Mouse (Mus musculus): ENCODE results near the gene Ost4. TPM values are rescaled to one million over a fixed set of nuclear protein-coding genes. Genes with fewer than 3 reads are reported as not detected.

Gene Ost4
- polyA plus RNA-seq, 1 experiment from 2014 or later: 186 TPM

GRCm38 (mm10) chr5:30872574-30872973, 35.0 kb downstream of the Ost4 start:
- WGBS (ENCODE audit: missing documents): 97% methylated on average over 9 of the region's 9 CpGs
- Histone ChIP-seq H3K79me2 (ENCODE audit: inconsistent target) (peaks cover 12% of the 10 kb centered on the region), H3K27ac (no peak overlapping the region), H3K4me3 (ENCODE audit: inconsistent target) (no peak overlapping the region), H3K36me3 (ENCODE audit: inconsistent target) (peaks cover 56% of the 10 kb centered on the region)

GRCm38 (mm10) chr5:30870131-30870406, 37.5 kb downstream of the Ost4 start:
- Histone ChIP-seq H3K4me3 (ENCODE audit: inconsistent target) (peak overlapping the region; percentile 85), H3K79me2 (ENCODE audit: inconsistent target) (peaks cover 12% of the 10 kb centered on the region), H3K36me3 (ENCODE audit: inconsistent target) (peaks cover 32% of the 10 kb centered on the region), H3K27ac (peak overlapping the region; percentile 41)
- 21% methylated on average over 2 of the region's 2 CpGs for WGBS (ENCODE audit: missing documents)

DNA sequence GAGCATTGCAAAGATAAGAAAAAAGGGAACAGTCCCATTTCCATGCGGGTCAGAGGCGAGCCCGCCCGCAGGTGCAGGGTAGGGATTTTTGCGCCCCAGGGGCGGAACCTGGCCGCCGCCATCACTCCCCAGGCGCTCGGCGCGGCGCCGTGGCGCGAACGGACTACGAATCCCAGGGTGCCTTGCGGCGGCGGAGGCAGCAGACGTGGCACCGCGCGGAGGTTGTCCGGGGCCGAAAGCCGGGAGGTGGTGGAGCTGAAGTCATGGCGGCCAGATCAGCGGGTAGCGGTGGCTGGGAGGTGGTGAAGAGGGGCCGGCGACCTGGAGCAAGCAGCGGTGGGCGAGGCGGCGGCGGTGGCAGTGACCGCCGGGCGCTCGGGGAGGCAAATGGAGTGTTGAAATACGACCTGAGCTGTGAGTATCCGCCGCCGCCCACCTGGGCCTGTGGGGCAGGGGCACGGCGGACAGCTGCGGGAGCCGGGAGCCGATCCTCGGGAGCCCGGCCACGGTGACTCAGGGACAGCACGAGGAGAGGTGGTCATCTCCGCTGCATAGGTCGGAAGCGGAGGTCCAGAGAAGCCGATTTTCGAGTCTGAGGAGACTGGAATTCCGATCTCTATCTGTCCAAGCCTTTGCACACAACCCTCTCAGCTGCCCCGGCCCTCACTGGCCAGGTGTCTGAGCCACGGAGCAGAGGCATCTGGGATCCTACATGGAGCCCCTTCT, 38.0 kb downstream of the Ost4 start:
- H3K4me3 ChIP-seq (ENCODE audit: inconsistent target): peak overlapping the region; percentile 85
- H3K79me2 ChIP-seq (ENCODE audit: inconsistent target): peaks cover 12% of the 10 kb centered on the region
- 1% methylated on average over 56 of the region's 63 CpGs for WGBS (ENCODE audit: missing documents)
- peaks cover 27% of the 10 kb centered on the region for H3K36me3 ChIP-seq (ENCODE audit: inconsistent target)
- H3K27ac ChIP-seq: peak overlapping the region; percentile 41

GRCm38 (mm10) chr5:30868981-30869380, 38.6 kb downstream of the Ost4 start:
- Histone ChIP-seq H3K4me3 (ENCODE audit: inconsistent target) (no peak overlapping the region), H3K79me2 (ENCODE audit: inconsistent target) (peaks cover 12% of the 10 kb centered on the region), H3K27ac (no peak overlapping the region), H3K36me3 (ENCODE audit: inconsistent target) (peaks cover 21% of the 10 kb centered on the region; the same call in 1 of the 2 replicates)
- WGBS (ENCODE audit: missing documents): 33% methylated on average over 9 of the region's 9 CpGs

- H3K27ac ChIP-seq: no peak within 1 kb of the TSS
- peaks cover 8% of the 10 kb centered on the region; the same call in 1 of the 2 replicates for H3K36me3 ChIP-seq (ENCODE audit: inconsistent target)
- H3K4me3 ChIP-seq (ENCODE audit: inconsistent target): no peak within 1 kb of the TSS
- peaks cover 12% of the 10 kb centered on the region for H3K79me2 ChIP-seq (ENCODE audit: inconsistent target)
- WGBS (ENCODE audit: missing documents): 100% methylated on average over 3 of the region's 3 CpGs
These were observed 39.9 kb downstream of the Ost4 start, which contains the start of gene Tmem214 for GRCm38 (mm10) chr5:30867712-30868111. Tmem214 (plus strand) TSS chr5:30868012.

DNA sequence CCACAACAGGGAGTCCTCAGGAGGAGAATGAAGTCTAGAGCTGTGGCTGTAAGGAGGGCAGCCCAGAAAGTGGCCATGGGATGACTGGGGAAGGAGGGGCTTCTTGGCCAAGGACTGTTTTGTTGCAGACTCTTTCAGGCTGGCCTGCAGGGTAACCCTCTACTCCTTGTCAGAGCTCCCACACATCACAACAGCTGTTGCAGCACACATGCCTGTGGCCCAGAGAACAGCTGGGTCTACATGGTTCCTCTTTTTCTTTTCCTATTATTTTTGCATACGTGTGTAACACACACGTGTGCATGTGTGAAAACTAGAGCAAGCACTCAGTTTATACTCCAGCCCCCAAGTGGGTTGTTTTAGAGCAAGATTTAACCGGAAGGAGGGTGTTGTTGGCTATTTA, 40.7 kb downstream of the Ost4 start:
- Histone ChIP-seq H3K4me3 (ENCODE audit: inconsistent target) (no peak overlapping the region), H3K27ac (no peak overlapping the region), H3K79me2 (ENCODE audit: inconsistent target) (peaks cover 12% of the 10 kb centered on the region), H3K36me3 (ENCODE audit: inconsistent target) (no peaks in the 10 kb centered on the region; the same call in 1 of the 2 replicates)
- WGBS (ENCODE audit: missing documents): 33% methylated on average over 3 of the region's 3 CpGs

DNA sequence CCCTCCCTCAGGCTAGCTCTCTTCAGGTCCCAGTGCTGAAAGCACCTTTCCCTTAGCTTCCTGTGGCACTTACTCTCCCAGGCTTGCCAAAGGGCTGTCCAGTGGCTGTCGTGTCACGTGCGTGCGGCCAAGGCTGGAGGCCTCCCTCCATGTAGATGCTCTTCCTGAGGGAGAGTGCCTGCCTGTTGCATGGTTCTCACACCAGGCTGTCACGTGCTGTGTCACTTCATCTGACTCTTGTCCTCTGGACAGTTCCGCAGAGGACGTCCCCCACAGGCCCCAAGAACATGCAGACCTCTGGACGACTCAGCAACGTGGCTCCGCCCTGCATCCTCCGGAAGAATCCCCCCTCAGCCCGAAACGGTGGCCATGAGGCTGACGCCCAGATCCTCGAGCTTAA, 43.3 kb downstream of the Ost4 start:
- no peak overlapping the region for H3K4me3 ChIP-seq (ENCODE audit: inconsistent target)
- H3K36me3 ChIP-seq (ENCODE audit: inconsistent target): no peaks in the 10 kb centered on the region
- no peaks in the 10 kb centered on the region for H3K79me2 ChIP-seq (ENCODE audit: inconsistent target)
- H3K27ac ChIP-seq: no peak overlapping the region
- 95% methylated on average over 15 of the region's 15 CpGs for WGBS (ENCODE audit: missing documents)

DNA sequence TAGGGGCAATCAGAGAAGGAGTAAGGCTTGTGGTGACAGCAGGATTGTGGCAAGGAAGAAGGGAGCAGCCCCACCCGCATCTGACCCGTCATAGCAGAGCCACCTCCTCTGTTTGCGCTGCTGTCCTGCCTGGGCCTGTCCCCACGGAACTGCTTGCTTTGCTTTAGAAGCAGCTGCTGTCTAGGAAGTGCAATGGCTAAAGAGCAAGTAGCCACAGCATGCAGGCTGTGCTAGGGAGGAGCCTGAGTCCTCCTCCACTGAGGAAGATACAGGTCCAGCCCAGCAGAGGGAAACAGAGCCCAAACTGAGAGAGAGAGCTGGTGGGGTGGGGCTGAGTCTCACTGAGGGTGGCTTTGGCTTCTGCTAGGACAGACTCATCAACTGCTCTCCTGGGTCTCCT, 43.7 kb downstream of the Ost4 start:
- 72% methylated on average over 4 of the region's 4 CpGs for WGBS (ENCODE audit: missing documents)
- Histone ChIP-seq H3K27ac (no peak overlapping the region), H3K79me2 (ENCODE audit: inconsistent target) (no peaks in the 10 kb centered on the region), H3K36me3 (ENCODE audit: inconsistent target) (no peaks in the 10 kb centered on the region), H3K4me3 (ENCODE audit: inconsistent target) (no peak overlapping the region)

- Histone ChIP-seq H3K4me3 (ENCODE audit: inconsistent target) (no peak overlapping the region), H3K36me3 (ENCODE audit: inconsistent target) (no peaks in the 10 kb centered on the region), H3K79me2 (ENCODE audit: inconsistent target) (no peaks in the 10 kb centered on the region), H3K27ac (no peak overlapping the region)
- 90% methylated on average over 2 of the region's 2 CpGs for WGBS (ENCODE audit: missing documents)
These were observed 51.5 kb downstream of the Ost4 start for GRCm38 (mm10) chr5:30856124-30856523.

Other genes with a start within 250 kb of the Ost4 start
- 14.0 to 121 TPM (median 41.5 TPM) in 3 replicates for gene Cenpa, start 241.0 kb downstream of the Ost4 start, polyA plus RNA-seq (2018)
- not detected in 3 replicates for gene Dpysl5, start 196.2 kb downstream of the Ost4 start, polyA plus RNA-seq (2018)
- gene Mapre3, start 93.1 kb downstream of the Ost4 start, polyA plus RNA-seq (2018): 5.1 to 9.3 TPM (median 8.4 TPM) in 3 replicates
- 39.8 to 53.8 TPM (median 45.4 TPM) in 3 replicates for gene Tmem214, start 39.8 kb downstream of the Ost4 start, polyA plus RNA-seq (2018)
- 2.1 to 3.5 TPM (median 2.3 TPM) in 3 replicates for gene Agbl5, start 19.1 kb downstream of the Ost4 start, polyA plus RNA-seq (2018)
- gene Emilin1, start 5.6 kb upstream of the Ost4 start, polyA plus RNA-seq (2018): 21.8 to 51.0 TPM (median 46.5 TPM) in 3 replicates
- gene Khk, start 13.6 kb upstream of the Ost4 start, polyA plus RNA-seq (2018): 10.2 to 18.1 TPM (median 14.4 TPM) in 3 replicates
- 0.17 TPM in 1 of 3 replicates, not detected in the others for gene Cgref1, start 37.8 kb upstream of the Ost4 start, polyA plus RNA-seq (2018)
- gene Preb, start 52.6 kb upstream of the Ost4 start, polyA plus RNA-seq (2018): 68.1 to 87.2 TPM (median 71.0 TPM) in 3 replicates
- gene Tcf23, start 60.9 kb upstream of the Ost4 start, polyA plus RNA-seq (2018): not detected in 3 replicates
- gene Atraid, start 140.5 kb upstream of the Ost4 start, polyA plus RNA-seq (2018): 73.4 to 150 TPM (median 103 TPM) in 3 replicates
- 3.3 to 6.2 TPM (median 5.1 TPM) in 3 replicates for gene Slc5a6, start 141.1 kb upstream of the Ost4 start, polyA plus RNA-seq (2018)
- 5.8 to 16.7 TPM (median 7.3 TPM) in 3 replicates for gene Cad, start 147.0 kb upstream of the Ost4 start, polyA plus RNA-seq (2018)
- gene Dnajc5g, start 198.5 kb upstream of the Ost4 start, polyA plus RNA-seq (2018): not detected in 3 replicates
- not detected in 3 replicates for gene Slc30a3, start 200.4 kb upstream of the Ost4 start, polyA plus RNA-seq (2018)
- gene Trim54, start 208.9 kb upstream of the Ost4 start, polyA plus RNA-seq (2018): not detected in 3 replicates
- gene Ucn, start 231.0 kb upstream of the Ost4 start, polyA plus RNA-seq (2018): not detected in 3 replicates
- 35.2 to 59.9 TPM (median 52.3 TPM) in 3 replicates for gene Mpv17, start 246.5 kb upstream of the Ost4 start, polyA plus RNA-seq (2018)

All from macrophage (primary cell).